Mouse (Mus musculus) CH12.LX (cell line): ENCODE data around the gene Mgat3. TPM values are rescaled to one million over a fixed set of nuclear protein-coding genes. Genes with fewer than 3 reads are reported as not detected.
A peak's percentile ranks its signal among the peaks of the same experiment; 100 is the strongest.

Experiments
- DNase-seq: peaks from one replicate; pipeline ENCODE4 v3.0.0-alpha.2; 2013; ENCODE audit errors: extremely low read depth
- H3K27ac ChIP-seq: 2 replicates; pipeline ENCODE4 v1.5.1; 2012; ENCODE audit warnings: low read depth, mild to moderate bottlenecking, control low read depth, moderate library complexity; ENCODE audit not compliant: insufficient read depth
- H3K27me3 ChIP-seq: replicated peaks from 2 replicates; pipeline ENCODE3; 2012; ENCODE audit warnings: inconsistent platforms
- H3K36me3 ChIP-seq, 2 experiments: replicated peaks in 1 of 2; 2 replicates each; pipeline versions ENCODE3 to v1.6.1; 2012; ENCODE audit warnings: inconsistent platforms in 1 of 2, low read length in 1 of 2, mild to moderate bottlenecking in 1 of 2, mixed read lengths in 1 of 2, moderate library complexity in 1 of 2; ENCODE audit not compliant: control insufficient read depth in 1 of 2, insufficient read depth in 1 of 2
- H3K4me1 ChIP-seq, 2 experiments: 2 replicates each; pipeline ENCODE4 v1.6.1; 2012; ENCODE audit warnings: inconsistent platforms in 1 of 2, moderate library complexity in 1 of 2; ENCODE audit not compliant: insufficient read depth in 2 of 2, control insufficient read depth in 1 of 2
- H3K4me2 ChIP-seq: 2 replicates; pipeline ENCODE4 v1.6.1; 2012; ENCODE audit warnings: low read depth, mild to moderate bottlenecking, control low read depth; ENCODE audit not compliant: poor library complexity, insufficient read depth, severe bottlenecking
- H3K4me3 ChIP-seq, 3 experiments: fragments of 150-350 bp in 1 of 3; sonication (generic) in 1 of 3; replicated peaks in 1 of 3; 2 replicates each; pipeline versions ENCODE3 to v1.5.1; 2011 to 2012; ENCODE audit warnings: low read depth in 2 of 3, low read length in 2 of 3, mild to moderate bottlenecking in 2 of 3, moderate library complexity in 2 of 3, control low read depth in 1 of 3, improper control_type of control experiment in 1 of 3, inconsistent platforms in 1 of 3, mixed read lengths in 1 of 3; ENCODE audit not compliant: poor library complexity in 1 of 3
- H3K79me2 ChIP-seq: replicated peaks from 2 replicates; pipeline ENCODE4 v1.6.1; 2012; ENCODE audit warnings: mild to moderate bottlenecking, moderate library complexity; ENCODE audit not compliant: control insufficient read depth, poor library complexity, insufficient read depth, severe bottlenecking; ENCODE audit errors: extremely low read depth
- H3K9ac ChIP-seq: 2 replicates; pipeline ENCODE4 v1.6.1; 2012; ENCODE audit warnings: low read depth, mild to moderate bottlenecking, control low read depth, moderate library complexity; ENCODE audit not compliant: insufficient read depth
- H3K9me3 ChIP-seq: replicated peaks from 2 replicates; pipeline ENCODE3; 2012; ENCODE audit warnings: low read length, inconsistent platforms, mixed read lengths
- BHLHE40 ChIP-seq: IDR thresholded peaks from 2 replicates; pipeline ENCODE4 v1.6.1; 2011; ENCODE audit warnings: mild to moderate bottlenecking, low read depth, low read length, improper control_type of control experiment
- CHD1 ChIP-seq: IDR thresholded peaks from 2 replicates; pipeline ENCODE4 v1.6.1; 2012; ENCODE audit warnings: low read depth, low read length, improper control_type of control experiment, inconsistent platforms
- CHD2 ChIP-seq: IDR thresholded peaks from 2 replicates; pipeline ENCODE4 v1.6.1; 2011; ENCODE audit warnings: low read length, improper control_type of control experiment
- CTCF ChIP-seq, 2 experiments: IDR thresholded peaks in 1 of 2; conservative IDR thresholded peaks in 1 of 2; 2 replicates each; pipeline ENCODE4 v1.5.1; 2011 to 2012; ENCODE audit warnings: low read depth in 2 of 2, low read length in 2 of 2, improper control_type of control experiment in 1 of 2, inconsistent platforms in 1 of 2, mild to moderate bottlenecking in 1 of 2, moderate library complexity in 1 of 2
- ELF1 ChIP-seq: IDR thresholded peaks from 2 replicates; pipeline ENCODE4 v1.6.1; 2014; ENCODE audit warnings: low read depth, mild to moderate bottlenecking, inconsistent platforms, low read length, improper control_type of control experiment
- GABPA ChIP-seq: IDR thresholded peaks from 2 replicates; pipeline ENCODE4 v1.6.1; 2012; ENCODE audit warnings: low read depth, low read length, improper control_type of control experiment, inconsistent platforms; ENCODE audit not compliant: insufficient replicate concordance
- JUN ChIP-seq: IDR thresholded peaks from 2 replicates; pipeline ENCODE4 v1.6.1; 2011; ENCODE audit warnings: low read depth, mild to moderate bottlenecking, low read length, improper control_type of control experiment, moderate library complexity; ENCODE audit not compliant: insufficient read depth
- MAFK ChIP-seq: IDR thresholded peaks from 2 replicates; pipeline ENCODE4 v1.6.1; 2011; ENCODE audit warnings: low read length, improper control_type of control experiment; ENCODE audit not compliant: insufficient replicate concordance
- MAZ ChIP-seq: IDR thresholded peaks from 2 replicates; pipeline ENCODE4 v1.6.1; 2012; ENCODE audit warnings: low read depth, mild to moderate bottlenecking, inconsistent platforms, low read length, improper control_type of control experiment, moderate library complexity
- MYC ChIP-seq: IDR thresholded peaks from 2 replicates; pipeline ENCODE4 v1.6.1; 2011; ENCODE audit warnings: low read depth, mild to moderate bottlenecking, improper control_type of control experiment, low read length
- NELFE ChIP-seq: IDR thresholded peaks from 2 replicates; pipeline ENCODE4 v1.6.1; 2011; ENCODE audit warnings: low read depth, low read length, improper control_type of control experiment
- NRF1 ChIP-seq: IDR thresholded peaks from 2 replicates; pipeline ENCODE4 v1.6.1; 2014; ENCODE audit warnings: low read depth, mild to moderate bottlenecking, inconsistent platforms, low read length, improper control_type of control experiment, moderate library complexity
- PAX5 ChIP-seq: IDR thresholded peaks from 2 replicates; pipeline ENCODE4 v1.6.1; 2012; ENCODE audit warnings: low read length, inconsistent platforms, mixed read lengths
- POLR2A ChIP-seq: IDR thresholded peaks from 2 replicates; pipeline ENCODE4 v1.6.1; 2011; ENCODE audit warnings: low read depth, mild to moderate bottlenecking, improper control_type of control experiment, low read length
- POLR2AphosphoS2 ChIP-seq: IDR thresholded peaks from 2 replicates; pipeline ENCODE4 v1.6.1; 2011; ENCODE audit warnings: low read depth, low read length, improper control_type of control experiment
- RAD21 ChIP-seq: IDR thresholded peaks from 2 replicates; pipeline ENCODE4 v1.6.1; 2011; ENCODE audit warnings: low read depth, mild to moderate bottlenecking, low read length, improper control_type of control experiment, moderate library complexity
- RCOR1 ChIP-seq: conservative IDR thresholded peaks from 2 replicates; pipeline ENCODE4 v1.6.1; 2012; ENCODE audit warnings: low read depth, mild to moderate bottlenecking, inconsistent platforms, low read length, improper control_type of control experiment
- SMC3 ChIP-seq: IDR thresholded peaks from 2 replicates; pipeline ENCODE4 v1.6.1; 2011; ENCODE audit warnings: low read depth, low read length, improper control_type of control experiment
- TBP ChIP-seq: conservative IDR thresholded peaks from 2 replicates; pipeline ENCODE4 v1.6.1; 2011; ENCODE audit warnings: low read depth, low read length, improper control_type of control experiment
- TCF12 ChIP-seq: IDR thresholded peaks from 2 replicates; pipeline ENCODE4 v1.6.1; 2014; ENCODE audit warnings: low read depth, mild to moderate bottlenecking, inconsistent platforms, low read length, improper control_type of control experiment
- ZC3H11A ChIP-seq: IDR thresholded peaks from 2 replicates; pipeline ENCODE4 v1.6.1; 2012; ENCODE audit warnings: low read depth, mild to moderate bottlenecking, inconsistent platforms, low read length, improper control_type of control experiment
- ZMIZ1 ChIP-seq: IDR thresholded peaks from 2 replicates; pipeline ENCODE4 v1.6.1; 2012; ENCODE audit warnings: low read depth, mild to moderate bottlenecking, inconsistent platforms, low read length, improper control_type of control experiment
- ZNF384 ChIP-seq: IDR thresholded peaks from 2 replicates; pipeline ENCODE4 v1.6.1; 2012; ENCODE audit warnings: low read depth, low read length, improper control_type of control experiment, inconsistent platforms
- dilution Hi-C: fragments of 300-500 bp; cut with MboI; formaldehyde crosslinking; loops from 2 replicates; pipeline ENCODE4 v1.14.3; 2020; ENCODE audit warnings: low sequenced_read_pairs; ENCODE audit not compliant: extremely low pct_unique_long_range_greater_than_20kb, extremely low pct_ligation_motif_present
- in situ Hi-C: fragments of 300-500 bp; cut with MboI; formaldehyde crosslinking; loops from 3 replicates; pipeline ENCODE4 v1.14.3; 2019; ENCODE audit warnings: low sequenced_read_pairs, low pct_ligation_motif_present, low pct_unique_long_range_greater_than_20kb, mixed read lengths
- polyA plus RNA-seq: library from polyadenylated mRNA; unstranded; fragments of >175 nt; gene quantifications from 2 replicates; pipeline ENCODE4 v1.2.1, GENCODE M21; 2012; ENCODE audit warnings: low read depth; ENCODE audit not compliant: insufficient read length
- total RNA-seq, 2 experiments: library from RNA; depleted of rRNA; stranded (reverse); fragments of 300-350 nt in 1 of 2; fragments of >200 nt in 1 of 2; gene quantifications; 2 replicates each; pipeline ENCODE4 v1.2.3; 2012 to 2014

Gene Mgat3
- total and polyA plus RNA-seq, 3 experiments: 0.09 to 0.36 (median 0.21) TPM

DNA sequence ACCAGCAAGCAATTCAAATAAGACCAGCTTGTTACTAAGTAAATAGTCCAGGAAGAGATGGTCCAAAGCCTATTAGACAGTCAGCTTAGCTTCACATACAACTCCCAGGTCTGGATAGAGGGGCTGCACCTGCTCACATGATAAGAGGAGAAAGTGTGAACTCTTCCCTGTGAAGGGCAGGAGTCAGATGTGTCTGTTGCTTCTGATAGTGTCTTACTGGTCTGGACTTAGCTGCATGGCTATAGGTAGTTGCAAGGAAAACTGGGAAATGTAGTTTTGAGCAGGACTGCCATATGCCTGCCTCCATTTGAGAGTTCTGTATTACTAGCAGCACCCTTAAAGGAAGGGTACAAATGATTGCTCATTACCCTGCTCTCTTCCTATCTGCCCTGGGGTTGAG is 40.2 kb downstream of the Mgat3 start:
- DNase-seq: no peak
- in situ Hi-C loops: no loop called here

GRCm38 (mm10) chr15:80215716-80216479 is 42.4 kb downstream of the Mgat3 start:
- H3K79me2 ChIP-seq: no peaks in the 10 kb centered on the region
- dilution Hi-C loops: no loop called here
- H3K27me3 ChIP-seq: peaks cover 27% of the 10 kb centered on the region
- peak; percentile 53 for DNase-seq
- in situ Hi-C loops: loop anchor here (5.0 kb wide), 1 partner anchor 41 kb away; the partner anchor contains the start of gene Atf4
- H3K36me3 ChIP-seq: peaks cover 0 to 1% of the 10 kb centered on the region in 2 experiments
- no peak overlapping the region for H3K4me2 ChIP-seq
- H3K4me3 ChIP-seq: no peak overlapping the region
- no peaks in the 10 kb centered on the region for H3K9me3 ChIP-seq
- TF ChIP-seq CHD2: peak; percentile 34
- TF ChIP-seq SMC3: peak; percentile 80
- 0 out of 2 replicates have a peak, but pooled peaks have one; percentile 11 for TF ChIP-seq ELF1
- TF ChIP-seq ZNF384: no peak
- no peak for TF ChIP-seq POLR2AphosphoS2
- TF ChIP-seq CTCF (conservative IDR thresholded peaks at IDR 0.05 in 1 of 2, IDR thresholded peaks at IDR 0.05 in 1 of 2; ENCODE audit: low read depth in 2 of 2, low read length in 2 of 2): peak; percentile 47 to 82
- TF ChIP-seq ZC3H11A: peak; percentile 31
- peak; percentile 56; the same call in 1 of the 2 replicates for TF ChIP-seq MAZ
- TF ChIP-seq MYC: 0 out of 2 replicates have a peak, but pooled peaks have one; percentile 48
- no peak for TF ChIP-seq TCF12
- TF ChIP-seq RAD21: peak; percentile 79
- no peak overlapping the region for H3K9ac ChIP-seq
- H3K27ac ChIP-seq: no peak overlapping the region
- H3K4me1 ChIP-seq: peaks cover 10 to 34% of the 10 kb centered on the region in 2 experiments

More for the DNA sequence above, 40.2 kb downstream of the Mgat3 start:
- H3K4me3 ChIP-seq: no peak overlapping the region
- no peak for TF ChIP-seq POLR2A
- TF ChIP-seq POLR2AphosphoS2: no peak
- no peak for TF ChIP-seq SMC3
- TF ChIP-seq CTCF (conservative IDR thresholded peaks at IDR 0.05 in 1 of 2, IDR thresholded peaks at IDR 0.05 in 1 of 2; ENCODE audit: low read depth in 2 of 2, low read length in 2 of 2): no peak
- no peak for TF ChIP-seq ZMIZ1
- no peak for TF ChIP-seq BHLHE40
- TF ChIP-seq CHD1: no peak
- no peak for TF ChIP-seq RCOR1
- no peak for TF ChIP-seq CHD2
- TF ChIP-seq ELF1: no peak
- TF ChIP-seq NRF1: no peak
- TF ChIP-seq MAFK: no peak
- TF ChIP-seq JUN: no peak
- TF ChIP-seq GABPA: no peak
- TF ChIP-seq PAX5: no peak
- TF ChIP-seq NELFE: no peak
- no peak for TF ChIP-seq MYC
- no peak for TF ChIP-seq TBP
- TF ChIP-seq MAZ: no peak
- peaks cover 32% of the 10 kb centered on the region for H3K27me3 ChIP-seq
- dilution Hi-C loops: no loop called here
- no peak overlapping the region for H3K4me2 ChIP-seq
- peaks cover 6 to 22% of the 10 kb centered on the region in 2 experiments for H3K4me1 ChIP-seq
- no peaks in the 10 kb centered on the region for H3K9me3 ChIP-seq
- peaks cover 0 to 1% of the 10 kb centered on the region in 2 experiments for H3K36me3 ChIP-seq
- H3K9ac ChIP-seq: no peak overlapping the region
- no peaks in the 10 kb centered on the region for H3K79me2 ChIP-seq
- no peak overlapping the region for H3K27ac ChIP-seq
